Mouse (Mus musculus) limb, embryonic 15.5 days (tissue): Measurements from ENCODE around the gene Samsn1. TPM values are rescaled to one million over a fixed set of nuclear protein-coding genes. Genes with fewer than 3 reads are reported as not detected.

Source experiments
- ATAC-seq: fragments of 200-750 bp; cut with Nextera tagmentation; 2 replicates; pipeline ENCODE4 v1.8.0; 2017; ENCODE audit warnings: low read depth, moderate TSS enrichment; ENCODE audit not compliant: insufficient number of reproducible peaks, low FRiP score, low TSS enrichment
- H3K27ac ChIP-seq: fragments of 300-500 bp; sonication (generic); 2 replicates; pipeline ENCODE4 v1.5.1; 2015; ENCODE audit warnings: moderate library complexity, mild to moderate bottlenecking, inconsistent platforms
- H3K27me3 ChIP-seq: fragments of 300-500 bp; sonication (generic); 2 replicates; pipeline ENCODE4 v1.6.1; 2015; ENCODE audit warnings: inconsistent platforms
- H3K36me3 ChIP-seq: fragments of 300-500 bp; sonication (generic); 2 replicates; pipeline ENCODE4 v1.6.1; 2015; ENCODE audit warnings: inconsistent platforms
- H3K4me1 ChIP-seq: fragments of 300-500 bp; sonication (generic); 2 replicates; pipeline ENCODE4 v1.6.1; 2015; ENCODE audit warnings: inconsistent platforms
- H3K4me2 ChIP-seq: fragments of 300-500 bp; sonication (generic); 2 replicates; pipeline ENCODE4 v1.6.1; 2015; ENCODE audit warnings: mild to moderate bottlenecking, inconsistent platforms
- H3K4me3 ChIP-seq: fragments of 300-500 bp; sonication (generic); 2 replicates; pipeline ENCODE4 v1.5.1; 2015; ENCODE audit warnings: mild to moderate bottlenecking, inconsistent platforms
- H3K9ac ChIP-seq: fragments of 300-500 bp; sonication (generic); 2 replicates; pipeline ENCODE4 v1.6.1; 2015; ENCODE audit warnings: inconsistent platforms
- H3K9me3 ChIP-seq: fragments of 300-500 bp; sonication (generic); 2 replicates; pipeline ENCODE4 v1.6.1; 2016; ENCODE audit warnings: inconsistent platforms
- WGBS: fragments of 180-500 bp; shearing (Covaris S2); methylation state at CpG from one replicate; pipeline ENCODE4 v1.1.7; 2015; 5-methylcytosine and 5-hydroxymethylcytosine counted together
- polyA plus RNA-seq: library from polyadenylated mRNA; unstranded; fragments of >200 nt; fragmentation: Nextera tagmentation; extraction: Ambion mirVana; gene quantifications from 2 replicates; pipeline ENCODE4 v1.2.1, GENCODE M21; 2015

The Samsn1 gene
- polyA plus RNA-seq, 1 experiment from 2014 or later, result 5.7 TPM

- Histone ChIP-seq H3K27ac (no peak overlapping the region), H3K4me3 (no peak overlapping the region), H3K4me2 (no peak overlapping the region), H3K9ac (no peak overlapping the region), H3K9me3 (no peaks in the 10 kb centered on the region), H3K27me3 (no peaks in the 10 kb centered on the region), H3K4me1 (no peaks in the 10 kb centered on the region), H3K36me3 (no peaks in the 10 kb centered on the region)
- ATAC-seq, result no peak
- WGBS, result 73% methylated on average over 6 of the region's 6 CpGs
These were observed 156.6 kb downstream of the Samsn1 start for GRCm38 (mm10) chr16:75865505-75865904.

GRCm38 (mm10) chr16:75864673-75865072, 157.4 kb downstream of the Samsn1 start:
- no peak overlapping the region for H3K27ac ChIP-seq
- H3K36me3 ChIP-seq, result no peaks in the 10 kb centered on the region
- no peak overlapping the region for H3K9ac ChIP-seq
- no peak overlapping the region for H3K4me2 ChIP-seq
- WGBS, result 71% methylated on average over 2 of the region's 2 CpGs
- ATAC-seq, result no peak
- no peaks in the 10 kb centered on the region for H3K9me3 ChIP-seq
- no peaks in the 10 kb centered on the region for H3K4me1 ChIP-seq
- H3K27me3 ChIP-seq, result no peaks in the 10 kb centered on the region
- no peak overlapping the region for H3K4me3 ChIP-seq

DNA sequence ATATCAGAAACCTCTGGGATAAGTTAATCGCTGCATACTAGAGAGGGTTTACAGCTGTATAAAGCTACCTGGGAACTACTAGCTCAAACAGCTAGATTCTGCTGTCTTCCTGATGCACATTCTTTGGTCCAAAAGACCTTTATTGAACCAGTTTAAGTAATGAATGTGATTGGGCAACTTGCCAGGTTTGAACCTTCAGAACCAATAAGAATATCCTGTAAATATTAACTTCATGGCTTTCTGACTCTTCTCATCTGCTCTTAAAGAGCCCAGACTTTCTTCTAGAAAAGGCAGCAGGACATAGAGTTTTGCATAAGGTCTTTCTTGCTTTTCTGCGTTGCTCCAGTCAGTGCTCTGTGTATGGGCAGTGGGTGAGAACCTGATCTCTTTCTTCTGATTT, 165.7 kb downstream of the Samsn1 start:
- Histone ChIP-seq H3K4me3 (no peak overlapping the region), H3K36me3 (no peaks in the 10 kb centered on the region), H3K4me2 (no peak overlapping the region), H3K27me3 (no peaks in the 10 kb centered on the region), H3K9me3 (no peaks in the 10 kb centered on the region), H3K27ac (no peak overlapping the region), H3K4me1 (no peaks in the 10 kb centered on the region), H3K9ac (no peak overlapping the region)
- ATAC-seq, result no peak
- 56% methylated on average over 2 of the region's 2 CpGs for WGBS

- no peaks in the 10 kb centered on the region for H3K27me3 ChIP-seq
- no peak overlapping the region for H3K4me2 ChIP-seq
- H3K9ac ChIP-seq, result no peak overlapping the region
- no peak overlapping the region for H3K4me3 ChIP-seq
- no peaks in the 10 kb centered on the region for H3K36me3 ChIP-seq
- 74% methylated on average over 7 of the region's 7 CpGs for WGBS
- H3K27ac ChIP-seq, result no peak overlapping the region
- no peaks in the 10 kb centered on the region for H3K9me3 ChIP-seq
- no peaks in the 10 kb centered on the region for H3K4me1 ChIP-seq
- ATAC-seq, result no peak
These were observed 166.7 kb downstream of the Samsn1 start for GRCm38 (mm10) chr16:75855402-75855801.

GRCm38 (mm10) chr16:75853556-75854271, 168.4 kb downstream of the Samsn1 start:
- 74% methylated on average over 9 of the region's 9 CpGs for WGBS
- H3K4me2 ChIP-seq, result no peak overlapping the region
- H3K4me1 ChIP-seq, result no peaks in the 10 kb centered on the region; the same call in 1 of the 2 replicates
- no peaks in the 10 kb centered on the region for H3K27me3 ChIP-seq
- no peak overlapping the region for H3K9ac ChIP-seq
- no peak overlapping the region for H3K27ac ChIP-seq
- no peaks in the 10 kb centered on the region for H3K9me3 ChIP-seq
- H3K4me3 ChIP-seq, result no peak overlapping the region
- H3K36me3 ChIP-seq, result no peaks in the 10 kb centered on the region
- ATAC-seq, result no peak

GRCm38 (mm10) chr16:75852485-75852884, 169.6 kb downstream of the Samsn1 start:
- Histone ChIP-seq H3K4me1 (no peaks in the 10 kb centered on the region; the same call in 1 of the 2 replicates), H3K4me3 (no peak overlapping the region), H3K36me3 (no peaks in the 10 kb centered on the region), H3K27me3 (no peaks in the 10 kb centered on the region), H3K9ac (no peak overlapping the region), H3K9me3 (no peaks in the 10 kb centered on the region), H3K4me2 (no peak overlapping the region), H3K27ac (no peak overlapping the region)
- 73% methylated on average over 2 of the region's 2 CpGs for WGBS
- ATAC-seq, result no peak

GRCm38 (mm10) chr16:75849039-75849438, 173.0 kb downstream of the Samsn1 start:
- no peaks in the 10 kb centered on the region for H3K27me3 ChIP-seq
- ATAC-seq, result no peak
- WGBS, result 71% methylated on average over 6 of the region's 6 CpGs
- H3K27ac ChIP-seq, result no peak overlapping the region
- H3K4me3 ChIP-seq, result no peak overlapping the region
- no peaks in the 10 kb centered on the region; the same call in 1 of the 2 replicates for H3K4me1 ChIP-seq
- no peaks in the 10 kb centered on the region for H3K9me3 ChIP-seq
- no peak overlapping the region for H3K4me2 ChIP-seq
- H3K36me3 ChIP-seq, result no peaks in the 10 kb centered on the region
- no peak overlapping the region for H3K9ac ChIP-seq

DNA sequence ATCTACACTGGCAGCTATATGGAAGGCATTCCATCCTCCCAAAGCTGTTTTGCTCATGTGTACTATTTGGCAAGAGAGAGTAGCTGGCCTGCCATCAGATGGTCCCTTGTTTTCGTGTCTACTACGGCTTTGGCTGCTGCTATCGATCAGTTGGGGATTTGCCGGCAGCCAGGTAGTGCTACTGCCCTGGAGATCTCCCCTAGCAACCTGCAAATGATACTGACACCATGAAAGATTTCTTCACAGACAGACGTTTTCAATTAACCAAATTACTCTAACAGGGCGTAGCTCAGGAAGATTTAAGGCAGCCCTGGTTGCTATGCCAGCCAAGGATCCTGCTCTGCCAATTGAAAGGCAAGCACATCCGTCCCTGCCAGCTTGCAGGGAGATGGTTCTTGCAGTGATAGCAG, 178.4 kb downstream of the Samsn1 start:
- 37% methylated on average over 7 of the region's 7 CpGs for WGBS
- H3K9me3 ChIP-seq, result no peaks in the 10 kb centered on the region
- H3K9ac ChIP-seq, result no peak overlapping the region
- H3K4me1 ChIP-seq, result no peaks in the 10 kb centered on the region
- no peak overlapping the region for H3K4me3 ChIP-seq
- H3K36me3 ChIP-seq, result no peaks in the 10 kb centered on the region
- no peaks in the 10 kb centered on the region for H3K27me3 ChIP-seq
- ATAC-seq, result no peak
- no peak overlapping the region for H3K27ac ChIP-seq
- no peak overlapping the region for H3K4me2 ChIP-seq

- Histone ChIP-seq H3K4me1 (no peaks in the 10 kb centered on the region), H3K4me3 (no peak overlapping the region), H3K27me3 (no peaks in the 10 kb centered on the region), H3K36me3 (no peaks in the 10 kb centered on the region), H3K9me3 (no peaks in the 10 kb centered on the region), H3K4me2 (no peak overlapping the region), H3K9ac (no peak overlapping the region), H3K27ac (no peak overlapping the region)
- 90% methylated on average over 9 of the region's 9 CpGs for WGBS
- no peak for ATAC-seq
These were observed 179.1 kb downstream of the Samsn1 start for GRCm38 (mm10) chr16:75843031-75843430.

GRCm38 (mm10) chr16:75842569-75842968, 179.5 kb downstream of the Samsn1 start:
- H3K36me3 ChIP-seq, result no peaks in the 10 kb centered on the region
- no peak overlapping the region for H3K4me3 ChIP-seq
- H3K4me1 ChIP-seq, result no peaks in the 10 kb centered on the region
- no peaks in the 10 kb centered on the region for H3K9me3 ChIP-seq
- H3K9ac ChIP-seq, result no peak overlapping the region
- ATAC-seq, result no peak
- no peak overlapping the region for H3K27ac ChIP-seq
- H3K27me3 ChIP-seq, result no peaks in the 10 kb centered on the region
- WGBS, result 89% methylated on average over 9 of the region's 9 CpGs
- H3K4me2 ChIP-seq, result no peak overlapping the region

- no peaks in the 10 kb centered on the region for H3K9me3 ChIP-seq
- no peak overlapping the region for H3K9ac ChIP-seq
- H3K27me3 ChIP-seq, result no peaks in the 10 kb centered on the region
- ATAC-seq, result no peak
- H3K27ac ChIP-seq, result no peak overlapping the region
- WGBS, result 68% methylated on average over 5 of the region's 5 CpGs
- no peak overlapping the region for H3K4me2 ChIP-seq
- no peaks in the 10 kb centered on the region for H3K36me3 ChIP-seq
- H3K4me3 ChIP-seq, result no peak overlapping the region
- H3K4me1 ChIP-seq, result no peaks in the 10 kb centered on the region
These were observed 184.2 kb downstream of the Samsn1 start for GRCm38 (mm10) chr16:75837728-75838451.

DNA sequence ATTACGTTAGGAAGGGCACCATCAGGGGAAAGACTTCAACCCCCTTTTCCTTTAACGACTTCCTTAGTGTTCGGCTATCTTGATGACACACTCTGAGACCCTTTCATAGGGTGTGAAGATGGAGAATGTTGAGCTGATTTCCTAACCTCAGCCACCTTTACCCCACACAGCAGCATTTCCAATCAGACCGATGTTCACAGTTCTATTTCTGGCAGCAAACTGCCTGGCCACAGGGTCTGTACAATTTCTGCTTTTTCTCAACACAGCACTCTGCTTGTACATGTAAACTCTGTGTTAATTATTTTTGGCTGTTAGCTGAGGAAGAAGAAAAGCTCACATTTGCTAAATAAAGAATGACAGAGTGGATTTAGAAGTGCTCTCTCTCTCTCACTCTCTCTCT, 190.7 kb downstream of the Samsn1 start:
- Histone ChIP-seq H3K4me3 (no peak overlapping the region), H3K4me2 (no peak overlapping the region), H3K9me3 (no peaks in the 10 kb centered on the region), H3K27me3 (no peaks in the 10 kb centered on the region), H3K4me1 (no peaks in the 10 kb centered on the region), H3K36me3 (no peaks in the 10 kb centered on the region), H3K9ac (no peak overlapping the region), H3K27ac (no peak overlapping the region)
- WGBS, result 57% methylated on average over 4 of the region's 4 CpGs
- ATAC-seq, result no peak
